Mouse (Mus musculus) neural tube, embryonic 11.5 days (tissue): ENCODE measurements around the gene Tppp3. TPM values are rescaled to one million over a fixed set of nuclear protein-coding genes. Genes with fewer than 3 reads are reported as not detected.

Experiments used
- ATAC-seq: fragments of 200-750 bp; cut with Nextera tagmentation; 2 replicates; pipeline ENCODE4 v1.8.0; 2017; ENCODE audit warnings: moderate number of reproducible peaks, mild to moderate bottlenecking, moderate TSS enrichment, moderate library complexity; ENCODE audit not compliant: insufficient read depth, low FRiP score, low TSS enrichment
- DNase-seq: peaks from one replicate; pipeline ENCODE4 v3.0.0-alpha.2; 2015; ENCODE audit warnings: low spot score
- H3K27ac ChIP-seq: fragments of 300-500 bp; sonication (generic); 2 replicates; pipeline ENCODE4 v1.5.1; 2014; ENCODE audit warnings: low read depth, mild to moderate bottlenecking, low read length
- H3K27me3 ChIP-seq: fragments of 300-500 bp; sonication (generic); 2 replicates; pipeline ENCODE4 v1.6.1; 2014; ENCODE audit warnings: mild to moderate bottlenecking, low read length, mixed read lengths; ENCODE audit not compliant: control insufficient read depth, insufficient read depth
- H3K36me3 ChIP-seq: fragments of 300-500 bp; sonication (generic); 2 replicates; pipeline ENCODE4 v1.6.1; 2014; ENCODE audit warnings: mild to moderate bottlenecking, low read length, moderate library complexity, mixed read lengths; ENCODE audit not compliant: control insufficient read depth, insufficient read depth
- H3K4me1 ChIP-seq: fragments of 300-500 bp; sonication (generic); 2 replicates; pipeline ENCODE4 v1.6.1; 2014; ENCODE audit warnings: low read length, mixed read lengths; ENCODE audit not compliant: control insufficient read depth, insufficient read depth
- H3K4me2 ChIP-seq: fragments of 300-500 bp; sonication (generic); 2 replicates; pipeline ENCODE4 v1.6.1; 2014; ENCODE audit warnings: low read depth, mild to moderate bottlenecking, moderate library complexity
- H3K4me3 ChIP-seq: fragments of 300-500 bp; sonication (generic); 2 replicates; pipeline ENCODE4 v1.5.1; 2014; ENCODE audit warnings: low read depth, low read length
- H3K9ac ChIP-seq: fragments of 300-500 bp; sonication (generic); 2 replicates; pipeline ENCODE4 v1.6.1; 2014; ENCODE audit warnings: mild to moderate bottlenecking, low read length
- H3K9me3 ChIP-seq: fragments of 300-500 bp; sonication (generic); 2 replicates; pipeline ENCODE4 v1.6.1; 2016; ENCODE audit warnings: low read length; ENCODE audit not compliant: control insufficient read depth
- WGBS: fragments of 180-500 bp; shearing (Covaris S2); extraction: QIAGEN DNeasy Blood & Tissue Kit; methylation state at CpG from one replicate; pipeline ENCODE4 v1.1.7; 2014; 5-methylcytosine and 5-hydroxymethylcytosine counted together
- polyA plus RNA-seq: library from polyadenylated mRNA; unstranded; fragments of >200 nt; fragmentation: Nextera tagmentation; extraction: Ambion mirVana; gene quantifications from 2 replicates; pipeline ENCODE4 v1.2.1, GENCODE M21; 2014

Gene Tppp3
- polyA plus RNA-seq, result 218 and 229 TPM in 2 replicates

- 2% methylated on average over 25 of the region's 25 CpGs for WGBS
- Histone ChIP-seq H3K9ac (peak within 1 kb of the TSS; percentile 39), H3K4me3 (peak within 1 kb of the TSS; percentile 42), H3K9me3 (no peaks in the 10 kb centered on the region), H3K36me3 (peaks cover 4% of the 10 kb centered on the region; the same call in 1 of the 2 replicates), H3K27ac (peak within 1 kb of the TSS; percentile 79), H3K4me2 (peak within 1 kb of the TSS; percentile 64), H3K27me3 (0 out of 2 replicates have a peak, but pooled peaks cover 2% of the 10 kb centered on the region), H3K4me1 (peaks cover 54% of the 10 kb centered on the region)
- ATAC-seq, result peak; percentile 89
- peak; percentile 94 for DNase-seq
Observed at GRCm38 (mm10) chr8:105471314-105472015, at the start of gene Tppp3. Tppp3 (minus strand) TSS chr8:105471526.

GRCm38 (mm10) chr8:105521061-105521460 lies 49.7 kb upstream of the Tppp3 start:
- Histone ChIP-seq H3K9me3 (no peaks in the 10 kb centered on the region), H3K4me2 (peak overlapping the region; percentile 8), H3K27me3 (0 out of 2 replicates have a peak, but pooled peaks cover 4% of the 10 kb centered on the region), H3K4me1 (peaks cover 36% of the 10 kb centered on the region), H3K36me3 (peaks cover 4% of the 10 kb centered on the region; the same call in 1 of the 2 replicates), H3K27ac (peak overlapping the region; percentile 5; the same call in 1 of the 2 replicates), H3K9ac (peak overlapping the region; percentile 14), H3K4me3 (no peak overlapping the region)
- DNase-seq (peak; percentile 46), ATAC-seq (no peak; the same call in 1 of the 2 replicates)
- 0% methylated on average over 3 of the region's 3 CpGs for WGBS

GRCm38 (mm10) chr8:105520521-105520920 lies 49.2 kb upstream of the Tppp3 start:
- Histone ChIP-seq H3K9me3 (no peaks in the 10 kb centered on the region), H3K4me3 (0 out of 2 replicates have a peak overlapping the region, but pooled peaks have one; percentile 65), H3K4me2 (peak overlapping the region; percentile 91), H3K27me3 (0 out of 2 replicates have a peak, but pooled peaks cover 4% of the 10 kb centered on the region), H3K9ac (peak overlapping the region; percentile 14), H3K27ac (peak overlapping the region; percentile 5; the same call in 1 of the 2 replicates), H3K36me3 (peaks cover 4% of the 10 kb centered on the region; the same call in 1 of the 2 replicates), H3K4me1 (peaks cover 36% of the 10 kb centered on the region)
- no peak for ATAC-seq
- DNase-seq, result peak; percentile 50
- 30% methylated on average over 5 of the region's 5 CpGs for WGBS

GRCm38 (mm10) chr8:105519591-105519990 lies 48.3 kb upstream of the Tppp3 start:
- Histone ChIP-seq H3K9ac (peak overlapping the region; percentile 85), H3K9me3 (no peaks in the 10 kb centered on the region), H3K27me3 (0 out of 2 replicates have a peak, but pooled peaks cover 4% of the 10 kb centered on the region), H3K4me3 (peak overlapping the region; percentile 65), H3K27ac (peak overlapping the region; percentile 69; the same call in 1 of the 2 replicates), H3K4me2 (peak overlapping the region; percentile 91), H3K4me1 (peaks cover 36% of the 10 kb centered on the region), H3K36me3 (peaks cover 4% of the 10 kb centered on the region; the same call in 1 of the 2 replicates)
- 0% methylated on average over 2 of the region's 2 CpGs for WGBS
- DNase-seq (peak; percentile 46), ATAC-seq (peak; percentile 23; the same call in 1 of the 2 replicates)

- H3K4me1 ChIP-seq, result peaks cover 36% of the 10 kb centered on the region
- H3K4me2 ChIP-seq, result peak within 1 kb of the TSS; percentile 91
- peaks cover 4% of the 10 kb centered on the region; the same call in 1 of the 2 replicates for H3K36me3 ChIP-seq
- WGBS, result 1% methylated on average over 63 of the region's 68 CpGs
- peak within 1 kb of the TSS; percentile 65 for H3K4me3 ChIP-seq
- peak within 1 kb of the TSS; percentile 69 for H3K27ac ChIP-seq
- peak within 1 kb of the TSS; percentile 85 for H3K9ac ChIP-seq
- H3K9me3 ChIP-seq, result no peaks in the 10 kb centered on the region
- peak; percentile 68 for DNase-seq
- peak; percentile 56 for ATAC-seq
- H3K27me3 ChIP-seq, result 0 out of 2 replicates have a peak, but pooled peaks cover 4% of the 10 kb centered on the region
Observed at GRCm38 (mm10) chr8:105518436-105519313, 47.3 kb upstream of the Tppp3 start, which contains the start of gene Hsd11b2. Hsd11b2 (plus strand) TSS chr8:105518755.

GRCm38 (mm10) chr8:105517346-105517745 lies 46.0 kb upstream of the Tppp3 start:
- Histone ChIP-seq H3K36me3 (no peaks in the 10 kb centered on the region), H3K4me1 (peaks cover 36% of the 10 kb centered on the region), H3K4me2 (peak overlapping the region; percentile 25; the same call in 1 of the 2 replicates), H3K9me3 (no peaks in the 10 kb centered on the region), H3K4me3 (no peak overlapping the region), H3K27ac (no peak overlapping the region), H3K27me3 (0 out of 2 replicates have a peak, but pooled peaks cover 4% of the 10 kb centered on the region), H3K9ac (no peak overlapping the region)
- ATAC-seq (no peak), DNase-seq (no peak)
- WGBS, result 45% methylated on average over 8 of the region's 8 CpGs

- DNase-seq (peak; percentile 88), ATAC-seq (peak; percentile 39)
- Histone ChIP-seq H3K27me3 (0 out of 2 replicates have a peak, but pooled peaks cover 4% of the 10 kb centered on the region), H3K9ac (no peak overlapping the region), H3K4me3 (no peak overlapping the region), H3K4me2 (no peak overlapping the region), H3K27ac (no peak overlapping the region), H3K36me3 (no peaks in the 10 kb centered on the region), H3K4me1 (peaks cover 32% of the 10 kb centered on the region), H3K9me3 (no peaks in the 10 kb centered on the region)
- WGBS, result 13% methylated on average over 12 of the region's 12 CpGs
Observed at GRCm38 (mm10) chr8:105516018-105516645, 44.8 kb upstream of the Tppp3 start.

GRCm38 (mm10) chr8:105514656-105515055 lies 43.3 kb upstream of the Tppp3 start:
- 81% methylated on average over 5 of the region's 5 CpGs for WGBS
- Histone ChIP-seq H3K4me1 (peaks cover 18% of the 10 kb centered on the region), H3K9me3 (no peaks in the 10 kb centered on the region)

More at GRCm38 (mm10) chr8:105514656-105515055, 43.3 kb upstream of the Tppp3 start:
- Histone ChIP-seq H3K4me3 (no peak overlapping the region), H3K27me3 (0 out of 2 replicates have a peak, but pooled peaks cover 4% of the 10 kb centered on the region), H3K36me3 (no peaks in the 10 kb centered on the region), H3K4me2 (no peak overlapping the region), H3K27ac (no peak overlapping the region), H3K9ac (no peak overlapping the region)
- DNase-seq, result no peak
- no peak for ATAC-seq
